Mouse (Mus musculus) heart, embryonic 11.5 days (tissue): ENCODE data around the gene 1600014C10Rik. TPM values are rescaled to one million over a fixed set of nuclear protein-coding genes. Genes with fewer than 3 reads are reported as not detected.
A peak's percentile ranks its signal among the peaks of the same experiment; 100 is the strongest.

Experiments
- ATAC-seq: fragments of 200-750 bp; cut with Nextera tagmentation; replicated peaks from 2 replicates; pipeline ENCODE4 v1.8.0; 2017; ENCODE audit warnings: moderate library complexity; ENCODE audit not compliant: insufficient number of reproducible peaks, low FRiP score, low TSS enrichment
- H3K27ac ChIP-seq: fragments of 300-500 bp; sonication (generic); 2 replicates; pipeline ENCODE4 v1.5.1; 2014; ENCODE audit warnings: mild to moderate bottlenecking, low read depth, low read length
- H3K27me3 ChIP-seq: fragments of 300-500 bp; sonication (generic); 2 replicates; pipeline ENCODE4 v1.6.1; 2014; ENCODE audit warnings: mild to moderate bottlenecking, low read length, mixed read lengths; ENCODE audit not compliant: control insufficient read depth, insufficient read depth
- H3K36me3 ChIP-seq: fragments of 300-500 bp; sonication (generic); 2 replicates; pipeline ENCODE4 v1.6.1; 2014; ENCODE audit warnings: mild to moderate bottlenecking, low read length, moderate library complexity, mixed read lengths; ENCODE audit not compliant: control insufficient read depth, insufficient read depth
- H3K4me1 ChIP-seq: fragments of 300-500 bp; sonication (generic); 2 replicates; pipeline ENCODE4 v1.6.1; 2014; ENCODE audit warnings: low read length; ENCODE audit not compliant: control insufficient read depth, insufficient read depth
- H3K4me2 ChIP-seq: fragments of 300-500 bp; sonication (generic); 2 replicates; pipeline ENCODE4 v1.6.1; 2014; ENCODE audit warnings: mild to moderate bottlenecking, moderate library complexity
- H3K4me3 ChIP-seq: fragments of 300-500 bp; sonication (generic); 2 replicates; pipeline ENCODE4 v1.5.1; 2014; ENCODE audit warnings: low read depth, low read length
- H3K9ac ChIP-seq: fragments of 300-500 bp; sonication (generic); 2 replicates; pipeline ENCODE4 v1.6.1; 2014; ENCODE audit warnings: mild to moderate bottlenecking, low read depth, low read length, moderate library complexity
- H3K9me3 ChIP-seq: fragments of 300-500 bp; sonication (generic); replicated peaks from 2 replicates; pipeline ENCODE4 v1.6.1; 2016; ENCODE audit warnings: low read length; ENCODE audit not compliant: control insufficient read depth
- WGBS: fragments of 180-500 bp; shearing (Covaris S2); extraction: QIAGEN DNeasy Blood & Tissue Kit; methylation state at CpG from one replicate; pipeline ENCODE4 v1.1.7; 2014; ENCODE audit not compliant: insufficient replicate concordance; 5-methylcytosine and 5-hydroxymethylcytosine counted together
- polyA plus RNA-seq: library from polyadenylated mRNA; unstranded; fragments of >200 nt; fragmentation: Nextera tagmentation; extraction: Ambion mirVana; gene quantifications from 2 replicates; pipeline ENCODE4 v1.2.1, GENCODE M21; 2014

The 1600014C10Rik gene
- polyA plus RNA-seq, 1 experiment from 2014 or later = 13.2 TPM

DNA sequence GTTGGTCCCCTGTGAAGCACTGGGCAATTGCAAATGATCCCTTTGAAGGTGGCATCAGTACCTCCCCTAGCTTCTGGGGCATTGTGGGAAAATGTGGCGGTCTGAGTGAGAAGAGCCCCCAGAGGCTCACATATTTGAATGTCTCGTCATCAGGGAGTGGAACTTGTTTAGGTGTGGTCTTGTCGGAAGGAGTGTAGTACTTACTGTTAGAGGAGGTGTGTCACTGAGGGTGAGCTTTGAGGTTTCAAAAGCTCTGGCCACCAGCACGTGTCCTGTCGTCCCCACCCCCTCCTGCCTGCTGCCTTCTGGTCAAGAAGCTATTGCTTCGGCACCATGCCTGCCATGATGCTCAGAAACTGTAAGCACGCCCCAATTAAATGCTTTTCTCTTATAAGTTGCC is 32.3 kb downstream of the 1600014C10Rik start:
- H3K9me3 ChIP-seq = no peaks in the 10 kb centered on the region
- 60% methylated on average over 7 of the region's 7 CpGs for WGBS
- no peak overlapping the region for H3K4me2 ChIP-seq
- no peaks in the 10 kb centered on the region for H3K36me3 ChIP-seq
- H3K4me3 ChIP-seq = no peak overlapping the region
- peaks cover 13% of the 10 kb centered on the region; the same call in 1 of the 2 replicates for H3K4me1 ChIP-seq
- H3K27ac ChIP-seq = no peak overlapping the region
- no peak for ATAC-seq
- no peak overlapping the region for H3K9ac ChIP-seq
- H3K27me3 ChIP-seq = no peaks in the 10 kb centered on the region

DNA sequence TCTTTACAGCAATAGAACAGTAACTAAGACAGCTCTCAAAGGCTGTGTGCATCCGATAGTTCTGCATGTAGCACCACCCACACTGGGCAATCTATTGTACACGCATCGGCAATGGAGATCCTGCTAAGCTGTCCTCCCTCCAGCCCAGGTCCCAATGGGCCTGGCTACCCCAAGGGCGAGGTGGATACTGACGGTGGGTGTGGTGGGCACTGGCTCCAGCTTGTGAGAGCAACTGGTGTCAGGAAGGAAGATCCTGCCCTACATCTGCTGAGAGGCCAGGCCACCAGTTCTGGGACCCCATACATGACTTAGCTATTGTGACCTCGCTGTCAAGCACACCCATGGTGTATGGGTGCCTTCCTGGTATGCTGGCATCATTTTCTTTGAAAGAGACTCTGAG is 32.7 kb downstream of the 1600014C10Rik start:
- 88% methylated on average over 6 of the region's 6 CpGs for WGBS
- H3K4me3 ChIP-seq = no peak overlapping the region

DNA sequence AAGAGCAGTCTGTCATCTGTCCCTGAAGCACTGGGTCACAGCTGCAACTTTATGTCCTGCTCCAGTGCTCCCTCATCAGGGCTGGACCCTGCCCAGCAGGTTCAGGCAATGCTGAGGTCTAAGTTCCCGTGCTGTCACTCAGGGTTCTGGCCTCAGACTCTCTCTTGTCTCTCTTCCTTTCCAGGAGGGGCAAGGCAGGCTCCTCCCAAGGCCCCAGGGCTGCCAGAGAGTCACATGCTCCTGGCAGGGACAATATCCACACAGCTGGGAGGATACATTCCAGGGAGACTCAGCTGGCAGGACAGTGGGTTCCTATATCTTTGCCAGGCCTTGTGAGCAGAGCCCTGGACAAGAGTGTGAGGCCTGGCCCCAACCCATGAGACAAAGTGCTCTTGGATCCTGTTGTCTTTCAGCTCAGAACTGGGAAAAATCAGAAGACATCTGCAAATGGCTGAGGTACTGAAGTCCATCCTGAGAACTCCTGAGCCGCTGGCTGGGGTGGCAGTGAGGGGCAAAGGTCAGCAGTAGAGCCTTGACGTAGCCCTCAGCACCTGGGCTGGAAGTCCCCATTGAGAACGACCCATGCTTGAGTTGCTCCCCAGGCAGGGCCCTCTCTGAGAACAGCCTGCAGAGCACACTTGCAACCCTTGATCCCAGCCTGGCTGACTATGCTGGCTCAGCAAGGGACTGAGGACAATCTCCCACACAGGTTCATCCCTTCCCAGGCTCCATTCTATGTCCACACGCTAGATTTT is 34.6 kb downstream of the 1600014C10Rik start:
- Histone ChIP-seq H3K4me3 (no peak overlapping the region), H3K27me3 (no peaks in the 10 kb centered on the region), H3K36me3 (0 out of 2 replicates have a peak, but pooled peaks cover 2% of the 10 kb centered on the region), H3K9ac (no peak overlapping the region), H3K4me2 (no peak overlapping the region), H3K9me3 (no peaks in the 10 kb centered on the region), H3K27ac (no peak overlapping the region), H3K4me1 (0 out of 2 replicates have a peak, but pooled peaks cover 8% of the 10 kb centered on the region)
- 67% methylated on average over 5 of the region's 5 CpGs for WGBS
- no peak for ATAC-seq

More for the DNA sequence above, 32.7 kb downstream of the 1600014C10Rik start:
- H3K36me3 ChIP-seq = no peaks in the 10 kb centered on the region
- no peak for ATAC-seq
- no peak overlapping the region for H3K27ac ChIP-seq
- H3K4me1 ChIP-seq = peaks cover 14% of the 10 kb centered on the region; the same call in 1 of the 2 replicates
- no peaks in the 10 kb centered on the region for H3K9me3 ChIP-seq
- H3K9ac ChIP-seq = no peak overlapping the region
- H3K4me2 ChIP-seq = no peak overlapping the region
- no peaks in the 10 kb centered on the region for H3K27me3 ChIP-seq

DNA sequence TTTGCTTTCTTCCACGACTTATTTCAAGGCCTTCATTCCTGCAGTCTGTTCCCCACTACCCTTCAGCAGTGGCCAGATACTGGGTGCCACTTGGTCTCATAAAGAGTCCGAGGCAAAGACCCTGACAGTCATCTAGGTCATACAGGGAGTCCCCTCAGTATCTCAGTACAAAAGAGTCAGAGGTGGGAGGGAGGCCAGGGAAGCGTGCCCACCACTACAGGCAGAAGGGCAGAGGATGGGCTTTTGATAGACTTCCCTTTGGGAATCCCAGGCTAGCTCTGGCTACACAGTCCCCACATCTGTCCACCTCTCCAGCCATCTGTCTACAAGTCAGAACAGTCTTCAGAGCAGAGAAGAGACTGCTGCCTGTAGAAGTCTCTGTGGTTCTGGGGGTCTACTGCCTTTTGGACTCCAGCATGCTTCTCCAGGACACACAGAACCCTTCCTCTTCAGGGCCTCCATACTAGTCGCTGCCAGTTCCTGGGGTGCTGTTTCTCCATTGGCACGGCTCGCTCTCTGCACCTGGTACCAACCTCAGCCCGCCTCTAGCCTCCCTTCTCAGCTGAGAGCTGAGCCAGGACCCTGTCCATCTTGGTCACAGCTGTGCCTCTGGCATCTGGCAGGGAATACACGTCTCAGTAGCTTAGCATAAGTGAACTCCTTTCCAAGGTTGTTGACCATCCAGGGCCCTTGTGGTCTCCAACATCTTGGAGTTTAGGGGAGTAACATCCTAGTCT is 35.8 kb downstream of the 1600014C10Rik start:
- Histone ChIP-seq H3K4me1 (0 out of 2 replicates have a peak, but pooled peaks cover 8% of the 10 kb centered on the region), H3K4me3 (no peak overlapping the region), H3K36me3 (0 out of 2 replicates have a peak, but pooled peaks cover 2% of the 10 kb centered on the region), H3K4me2 (no peak overlapping the region), H3K9me3 (no peaks in the 10 kb centered on the region), H3K27ac (no peak overlapping the region), H3K27me3 (no peaks in the 10 kb centered on the region), H3K9ac (no peak overlapping the region)
- no peak for ATAC-seq
- 71% methylated on average over 8 of the region's 8 CpGs for WGBS

DNA sequence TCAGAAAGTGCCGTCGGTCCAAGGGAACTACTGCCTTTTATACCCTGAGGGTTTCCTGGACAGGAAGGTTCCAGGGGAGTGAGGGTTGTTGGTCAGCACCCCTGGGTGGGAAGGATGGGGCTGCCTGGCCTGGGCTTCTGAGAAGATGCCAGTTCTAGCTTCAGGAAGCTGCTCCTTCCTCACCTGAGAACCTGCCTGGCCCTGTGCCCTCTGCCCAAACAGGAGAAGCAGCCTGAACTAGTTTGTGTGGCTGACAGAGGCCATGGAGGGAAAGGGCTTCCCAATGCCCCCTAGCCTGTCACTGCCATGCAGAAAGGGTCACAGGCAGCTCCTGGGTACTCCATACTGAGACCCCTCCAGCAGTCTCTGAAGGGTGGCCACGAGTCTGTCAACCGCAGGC is 36.5 kb downstream of the 1600014C10Rik start:
- 0 out of 2 replicates have a peak, but pooled peaks cover 2% of the 10 kb centered on the region for H3K36me3 ChIP-seq
- no peak overlapping the region for H3K27ac ChIP-seq
- no peak for ATAC-seq
- WGBS = 83% methylated on average over 4 of the region's 4 CpGs
- no peaks in the 10 kb centered on the region for H3K9me3 ChIP-seq
- H3K27me3 ChIP-seq = no peaks in the 10 kb centered on the region
- no peak overlapping the region for H3K9ac ChIP-seq
- no peak overlapping the region for H3K4me3 ChIP-seq
- H3K4me2 ChIP-seq = no peak overlapping the region
- 0 out of 2 replicates have a peak, but pooled peaks cover 8% of the 10 kb centered on the region for H3K4me1 ChIP-seq

DNA sequence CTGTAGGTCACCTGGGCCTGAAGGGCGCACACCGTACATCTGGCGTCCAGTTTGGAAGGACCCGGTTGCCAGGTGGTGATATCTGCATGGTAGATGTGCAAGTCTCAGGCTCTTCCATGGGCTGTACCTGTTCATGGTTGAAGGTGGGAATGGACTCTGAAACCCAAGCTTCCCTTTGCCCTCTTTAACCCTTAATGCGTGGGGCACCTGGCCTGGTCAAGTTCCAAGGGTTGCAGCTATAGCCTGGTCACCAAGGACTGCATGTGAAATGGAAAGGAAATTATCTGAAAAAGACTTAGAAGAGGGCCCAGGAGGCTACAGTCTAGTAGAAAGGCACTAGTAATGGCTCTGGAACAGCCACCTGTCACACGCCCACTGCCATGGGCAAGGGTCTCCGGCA is 37.8 kb downstream of the 1600014C10Rik start:
- peaks cover 12% of the 10 kb centered on the region; the same call in 1 of the 2 replicates for H3K4me1 ChIP-seq
- no peaks in the 10 kb centered on the region for H3K9me3 ChIP-seq
- no peaks in the 10 kb centered on the region for H3K27me3 ChIP-seq
- H3K4me2 ChIP-seq = no peak overlapping the region
- ATAC-seq = no peak
- H3K9ac ChIP-seq = no peak overlapping the region
- H3K36me3 ChIP-seq = 0 out of 2 replicates have a peak, but pooled peaks cover 2% of the 10 kb centered on the region
- no peak overlapping the region for H3K27ac ChIP-seq
- H3K4me3 ChIP-seq = no peak overlapping the region
- 93% methylated on average over 7 of the region's 7 CpGs for WGBS

DNA sequence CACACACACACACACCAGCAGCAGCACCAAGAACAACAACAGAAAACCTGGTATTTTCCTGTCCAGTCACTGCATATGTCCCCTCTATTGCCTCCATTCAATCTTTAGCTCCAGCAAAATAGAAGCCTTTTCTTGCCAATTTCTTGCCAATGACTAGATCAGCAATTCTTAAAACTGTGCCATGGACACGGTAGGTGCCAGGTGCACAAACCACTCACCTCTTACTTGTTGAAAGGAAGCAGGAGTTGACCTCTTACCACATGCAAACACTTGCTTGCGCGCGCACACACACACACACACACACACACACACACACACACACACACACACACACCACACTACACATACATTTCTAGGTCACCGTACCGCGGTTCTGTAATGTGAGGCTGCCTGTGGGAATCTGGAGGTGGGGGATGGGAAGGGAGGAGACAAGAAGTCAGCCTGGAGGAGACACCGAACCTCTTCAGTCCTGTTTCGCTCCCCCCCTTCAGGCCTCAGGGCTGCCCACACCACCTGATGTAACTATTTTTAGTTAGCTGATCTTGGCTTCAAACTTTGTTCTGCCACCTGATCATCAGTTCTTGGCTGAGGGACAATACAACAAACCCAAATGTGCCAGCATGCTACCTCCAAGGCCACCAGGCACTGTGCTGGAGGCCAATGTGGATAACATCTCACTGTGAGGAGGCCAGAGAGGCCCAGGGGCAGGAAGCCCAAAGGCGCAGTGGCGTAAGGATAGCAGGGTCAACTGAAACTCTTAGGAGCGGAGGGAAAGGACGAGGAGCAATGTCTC is 41.8 kb downstream of the 1600014C10Rik start:
- Histone ChIP-seq H3K4me2 (no peak overlapping the region), H3K9me3 (no peaks in the 10 kb centered on the region), H3K4me3 (no peak overlapping the region), H3K27me3 (peaks cover 6% of the 10 kb centered on the region; the same call in 1 of the 2 replicates), H3K36me3 (0 out of 2 replicates have a peak, but pooled peaks cover 2% of the 10 kb centered on the region), H3K9ac (no peak overlapping the region; the same call in 1 of the 2 replicates), H3K4me1 (peaks cover 13% of the 10 kb centered on the region), H3K27ac (no peak overlapping the region)
- no peak for ATAC-seq
- WGBS = 76% methylated on average over 13 of the region's 13 CpGs

DNA sequence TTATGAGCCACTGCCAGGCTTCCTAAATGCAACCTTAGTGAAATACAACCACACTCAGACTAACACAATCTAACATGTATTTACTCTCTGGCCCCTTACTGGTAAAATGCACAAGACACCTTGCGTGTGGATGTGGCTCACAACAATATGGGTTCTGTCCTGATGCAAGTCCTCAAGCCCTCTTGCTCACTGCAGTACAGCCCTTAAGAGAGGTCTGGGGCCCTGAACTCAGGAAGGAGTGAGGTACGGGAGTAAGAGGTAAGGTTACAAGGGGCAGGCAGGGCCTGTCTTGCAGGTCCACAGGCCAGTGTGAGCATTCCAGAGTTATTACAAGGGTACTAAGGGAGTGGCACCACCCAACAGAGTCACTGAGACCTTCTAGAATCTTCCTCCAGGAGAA is 43.2 kb downstream of the 1600014C10Rik start:
- Histone ChIP-seq H3K4me2 (no peak overlapping the region; the same call in none of the 2 replicates), H3K27ac (no peak overlapping the region), H3K9ac (no peak overlapping the region), H3K4me3 (0 out of 2 replicates have a peak overlapping the region, but pooled peaks have one; percentile 58), H3K4me1 (peaks cover 10% of the 10 kb centered on the region), H3K36me3 (0 out of 2 replicates have a peak, but pooled peaks cover 2% of the 10 kb centered on the region), H3K9me3 (no peaks in the 10 kb centered on the region), H3K27me3 (peaks cover 6% of the 10 kb centered on the region; the same call in 1 of the 2 replicates)
- WGBS = 80% methylated on average over 2 of the region's 2 CpGs
- ATAC-seq = no peak
